Mouse (Mus musculus) CH12.LX (cell line): ENCODE results near the gene Lrrc58. TPM values are rescaled to one million over a fixed set of nuclear protein-coding genes. Genes with fewer than 3 reads are reported as not detected.

Source experiments
- DNase-seq: peaks from one replicate; pipeline ENCODE4 v3.0.0-alpha.2; 2013; ENCODE audit errors: extremely low read depth
- H3K27ac ChIP-seq: 2 replicates; pipeline ENCODE4 v1.5.1; 2012; ENCODE audit warnings: low read depth, mild to moderate bottlenecking, control low read depth, moderate library complexity; ENCODE audit not compliant: insufficient read depth
- H3K27me3 ChIP-seq: replicated peaks from 2 replicates; pipeline ENCODE3; 2012; ENCODE audit warnings: inconsistent platforms
- H3K36me3 ChIP-seq, 2 experiments: replicated peaks in 1 of 2; 2 replicates each; pipeline versions ENCODE3 to v1.6.1; 2012; ENCODE audit warnings: inconsistent platforms in 1 of 2, low read length in 1 of 2, mild to moderate bottlenecking in 1 of 2, mixed read lengths in 1 of 2, moderate library complexity in 1 of 2; ENCODE audit not compliant: control insufficient read depth in 1 of 2, insufficient read depth in 1 of 2
- H3K4me1 ChIP-seq, 2 experiments: 2 replicates each; pipeline ENCODE4 v1.6.1; 2012; ENCODE audit warnings: inconsistent platforms in 1 of 2, moderate library complexity in 1 of 2; ENCODE audit not compliant: insufficient read depth in 2 of 2, control insufficient read depth in 1 of 2
- H3K4me2 ChIP-seq: 2 replicates; pipeline ENCODE4 v1.6.1; 2012; ENCODE audit warnings: low read depth, mild to moderate bottlenecking, control low read depth; ENCODE audit not compliant: poor library complexity, insufficient read depth, severe bottlenecking
- H3K4me3 ChIP-seq, 3 experiments: fragments of 150-350 bp in 1 of 3; sonication (generic) in 1 of 3; replicated peaks in 1 of 3; 2 replicates each; pipeline versions ENCODE3 to v1.5.1; 2011 to 2012; ENCODE audit warnings: low read depth in 2 of 3, low read length in 2 of 3, mild to moderate bottlenecking in 2 of 3, moderate library complexity in 2 of 3, control low read depth in 1 of 3, improper control_type of control experiment in 1 of 3, inconsistent platforms in 1 of 3, mixed read lengths in 1 of 3; ENCODE audit not compliant: poor library complexity in 1 of 3
- H3K79me2 ChIP-seq: replicated peaks from 2 replicates; pipeline ENCODE4 v1.6.1; 2012; ENCODE audit warnings: mild to moderate bottlenecking, moderate library complexity; ENCODE audit not compliant: control insufficient read depth, poor library complexity, insufficient read depth, severe bottlenecking; ENCODE audit errors: extremely low read depth
- H3K9ac ChIP-seq: 2 replicates; pipeline ENCODE4 v1.6.1; 2012; ENCODE audit warnings: low read depth, mild to moderate bottlenecking, control low read depth, moderate library complexity; ENCODE audit not compliant: insufficient read depth
- H3K9me3 ChIP-seq: replicated peaks from 2 replicates; pipeline ENCODE3; 2012; ENCODE audit warnings: low read length, inconsistent platforms, mixed read lengths
- BHLHE40 ChIP-seq: IDR thresholded peaks from 2 replicates; pipeline ENCODE4 v1.6.1; 2011; ENCODE audit warnings: mild to moderate bottlenecking, low read depth, low read length, improper control_type of control experiment
- E2F4 ChIP-seq: IDR thresholded peaks from 2 replicates; pipeline ENCODE4 v1.6.1; 2011; ENCODE audit warnings: low read depth, low read length, improper control_type of control experiment; ENCODE audit not compliant: insufficient replicate concordance
- ETS1 ChIP-seq: conservative IDR thresholded peaks from 2 replicates; pipeline ENCODE4 v1.6.1; 2012; ENCODE audit warnings: low read depth, mild to moderate bottlenecking, inconsistent platforms, low read length, improper control_type of control experiment, moderate library complexity
- GABPA ChIP-seq: IDR thresholded peaks from 2 replicates; pipeline ENCODE4 v1.6.1; 2012; ENCODE audit warnings: low read depth, low read length, improper control_type of control experiment, inconsistent platforms; ENCODE audit not compliant: insufficient replicate concordance
- IRF4 ChIP-seq: IDR thresholded peaks from 2 replicates; pipeline ENCODE4 v1.6.1; 2014; ENCODE audit warnings: low read depth, mild to moderate bottlenecking, inconsistent platforms, low read length, improper control_type of control experiment
- JUN ChIP-seq: IDR thresholded peaks from 2 replicates; pipeline ENCODE4 v1.6.1; 2011; ENCODE audit warnings: low read depth, mild to moderate bottlenecking, low read length, improper control_type of control experiment, moderate library complexity; ENCODE audit not compliant: insufficient read depth
- JUND ChIP-seq: conservative IDR thresholded peaks from 2 replicates; pipeline ENCODE4 v1.6.1; 2011; ENCODE audit warnings: low read depth, low read length, improper control_type of control experiment
- MAFK ChIP-seq: IDR thresholded peaks from 2 replicates; pipeline ENCODE4 v1.6.1; 2011; ENCODE audit warnings: low read length, improper control_type of control experiment; ENCODE audit not compliant: insufficient replicate concordance
- MYC ChIP-seq: IDR thresholded peaks from 2 replicates; pipeline ENCODE4 v1.6.1; 2011; ENCODE audit warnings: low read depth, mild to moderate bottlenecking, improper control_type of control experiment, low read length
- NRF1 ChIP-seq: IDR thresholded peaks from 2 replicates; pipeline ENCODE4 v1.6.1; 2014; ENCODE audit warnings: low read depth, mild to moderate bottlenecking, inconsistent platforms, low read length, improper control_type of control experiment, moderate library complexity
- POLR2A ChIP-seq: IDR thresholded peaks from 2 replicates; pipeline ENCODE4 v1.6.1; 2011; ENCODE audit warnings: low read depth, mild to moderate bottlenecking, improper control_type of control experiment, low read length
- UBTF ChIP-seq: IDR thresholded peaks from 2 replicates; pipeline ENCODE4 v1.6.1; 2012; ENCODE audit warnings: low read depth, mild to moderate bottlenecking, inconsistent platforms, low read length, improper control_type of control experiment, moderate library complexity
- USF1 ChIP-seq: IDR thresholded peaks from 2 replicates; pipeline ENCODE4 v1.6.1; 2014; ENCODE audit warnings: low read depth, mild to moderate bottlenecking, inconsistent platforms, low read length, improper control_type of control experiment
- USF2 ChIP-seq: conservative IDR thresholded peaks from 2 replicates; pipeline ENCODE4 v1.6.1; 2011; ENCODE audit warnings: low read depth, low read length, improper control_type of control experiment
- ZNF384 ChIP-seq: IDR thresholded peaks from 2 replicates; pipeline ENCODE4 v1.6.1; 2012; ENCODE audit warnings: low read depth, low read length, improper control_type of control experiment, inconsistent platforms
- dilution Hi-C: fragments of 300-500 bp; cut with MboI; formaldehyde crosslinking; loops from 2 replicates; pipeline ENCODE4 v1.14.3; 2020; ENCODE audit warnings: low sequenced_read_pairs; ENCODE audit not compliant: extremely low pct_unique_long_range_greater_than_20kb, extremely low pct_ligation_motif_present
- in situ Hi-C: fragments of 300-500 bp; cut with MboI; formaldehyde crosslinking; loops from 3 replicates; pipeline ENCODE4 v1.14.3; 2019; ENCODE audit warnings: low sequenced_read_pairs, low pct_ligation_motif_present, low pct_unique_long_range_greater_than_20kb, mixed read lengths
- polyA plus RNA-seq: library from polyadenylated mRNA; unstranded; fragments of >175 nt; gene quantifications from 2 replicates; pipeline ENCODE4 v1.2.1, GENCODE M21; 2012; ENCODE audit warnings: low read depth; ENCODE audit not compliant: insufficient read length
- total RNA-seq, 2 experiments: library from RNA; depleted of rRNA; stranded (reverse); fragments of 300-350 nt in 1 of 2; fragments of >200 nt in 1 of 2; gene quantifications; 2 replicates each; pipeline ENCODE4 v1.2.3; 2012 to 2014

Lrrc58 gene
- total and polyA plus RNA-seq, 3 experiments: 17.4 to 30.8 (median 28.4) TPM

GRCm38 (mm10) chr16:37863876-37864275, 4.3 kb upstream of the Lrrc58 start:
- no peaks in the 10 kb centered on the region for H3K27me3 ChIP-seq
- in situ Hi-C loops: no loop called here
- no peak overlapping the region for H3K4me3 ChIP-seq
- no peak overlapping the region for H3K9ac ChIP-seq
- H3K36me3 ChIP-seq: no peaks in the 10 kb centered on the region
- dilution Hi-C loops: no loop called here
- no peak overlapping the region for H3K27ac ChIP-seq
- H3K4me2 ChIP-seq: no peak overlapping the region
- peaks cover 10 to 14% of the 10 kb centered on the region in 2 experiments for H3K4me1 ChIP-seq
- peaks cover 5% of the 10 kb centered on the region for H3K9me3 ChIP-seq
- no peak for TF ChIP-seq ZNF384
- no peak for TF ChIP-seq E2F4
- no peak for TF ChIP-seq ETS1
- no peak for TF ChIP-seq UBTF
- TF ChIP-seq JUN: no peak
- TF ChIP-seq MYC: no peak
- no peak for TF ChIP-seq JUND
- TF ChIP-seq MAFK: no peak
- TF ChIP-seq USF1: no peak
- TF ChIP-seq USF2: no peak
- no peak for TF ChIP-seq BHLHE40
- no peak for DNase-seq
- peaks cover 2% of the 10 kb centered on the region for H3K79me2 ChIP-seq

DNA sequence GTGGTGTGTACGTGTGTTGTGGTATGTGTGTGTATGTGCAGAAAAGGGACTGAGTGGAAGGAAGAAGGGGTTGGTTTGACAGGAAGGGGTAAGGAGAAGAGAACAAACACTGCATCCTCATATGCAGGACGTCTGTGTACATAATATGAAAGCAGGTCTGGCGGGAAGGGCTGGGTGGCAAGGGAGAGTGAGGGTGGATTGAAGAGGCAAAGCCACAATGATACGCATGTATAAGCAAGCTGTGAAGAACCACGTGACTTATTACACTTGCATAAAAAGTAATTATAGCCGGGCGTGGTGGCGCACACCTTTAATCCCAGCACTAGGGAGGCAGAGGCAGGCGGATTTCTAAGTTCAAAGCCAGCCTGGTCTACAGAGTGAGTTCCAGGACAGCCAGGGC, 2.3 kb upstream of the Lrrc58 start:
- H3K27me3 ChIP-seq: no peaks in the 10 kb centered on the region
- DNase-seq: no peak
- dilution Hi-C loops: no loop called here
- no peak overlapping the region for H3K4me3 ChIP-seq
- in situ Hi-C loops: no loop called here
- peaks cover 5% of the 10 kb centered on the region for H3K9me3 ChIP-seq
- H3K27ac ChIP-seq: no peak overlapping the region
- peaks cover 20% of the 10 kb centered on the region for H3K79me2 ChIP-seq
- H3K4me1 ChIP-seq: peaks cover 17 to 18% of the 10 kb centered on the region in 2 experiments
- no peak overlapping the region for H3K4me2 ChIP-seq
- no peak overlapping the region for H3K9ac ChIP-seq
- TF ChIP-seq IRF4: no peak
- TF ChIP-seq NRF1: no peak
- TF ChIP-seq GABPA: no peak
- TF ChIP-seq POLR2A: no peak
- H3K36me3 ChIP-seq: peaks cover 0 to 2% of the 10 kb centered on the region in 2 experiments
